Mouse (Mus musculus) midbrain, postnatal 0 days (tissue): ENCODE measurements at regions not wholly inside any gene's neighbourhood (a gene's known extent, or its start where the extent isn't known, plus 50 kb on each side); places are given as distances from the start of the nearest gene placed in this dataset.
"Not testable (repeated sequence)": the region's sequence is repeated elsewhere in the genome, so short reads cannot be mapped to it uniquely, and the experiment has no call there.

ENCODE experiments used
- ATAC-seq: fragments of 200-750 bp; cut with Nextera tagmentation; 2 replicates; pipeline ENCODE4 v1.8.0; 2017; ENCODE audit warnings: moderate number of reproducible peaks, mild to moderate bottlenecking, moderate TSS enrichment, moderate library complexity; ENCODE audit not compliant: low FRiP score
- DNase-seq: peaks from one replicate; pipeline ENCODE4 v3.0.0-alpha.2; 2015; ENCODE audit warnings: low spot score
- H3K27ac ChIP-seq: fragments of 300-500 bp; sonication (generic); 2 replicates; pipeline ENCODE4 v1.5.1; 2014; ENCODE audit warnings: low read depth, mild to moderate bottlenecking, low read length, mixed read lengths
- H3K27me3 ChIP-seq: fragments of 300-500 bp; sonication (generic); 2 replicates; pipeline ENCODE4 v1.6.1; 2014; ENCODE audit warnings: low read length, control low read depth, mixed read lengths; ENCODE audit not compliant: insufficient read depth
- H3K36me3 ChIP-seq: fragments of 300-500 bp; sonication (generic); 2 replicates; pipeline ENCODE4 v1.6.1; 2014; ENCODE audit warnings: low read length, control low read depth, mixed read lengths; ENCODE audit not compliant: insufficient read depth
- H3K4me1 ChIP-seq: fragments of 300-500 bp; sonication (generic); 2 replicates; pipeline ENCODE4 v1.6.1; 2014; ENCODE audit warnings: mild to moderate bottlenecking, control low read depth, antibody characterized with exemption, low read length, mixed read lengths; ENCODE audit not compliant: insufficient read depth
- H3K4me2 ChIP-seq: fragments of 300-500 bp; sonication (generic); 2 replicates; pipeline ENCODE4 v1.6.1; 2014; ENCODE audit warnings: low read depth, mild to moderate bottlenecking, low read length, mixed read lengths; ENCODE audit not compliant: poor library complexity, severe bottlenecking
- H3K4me3 ChIP-seq: fragments of 300-500 bp; sonication (generic); 2 replicates; pipeline ENCODE4 v1.5.1; 2014; ENCODE audit warnings: low read depth, mild to moderate bottlenecking, low read length, moderate library complexity
- H3K9ac ChIP-seq: fragments of 300-500 bp; sonication (generic); replicated peaks from 2 replicates; pipeline ENCODE4 v1.6.1; 2014; ENCODE audit warnings: mild to moderate bottlenecking, low read length, moderate library complexity, mixed read lengths; ENCODE audit not compliant: poor library complexity, severe bottlenecking
- H3K9me3 ChIP-seq: fragments of 300-500 bp; sonication (generic); 2 replicates; pipeline ENCODE4 v1.6.1; 2016; ENCODE audit warnings: low read length, control low read depth
- CTCF ChIP-seq: IDR thresholded peaks from 2 replicates; pipeline ENCODE4 v1.5.1; 2016; ENCODE audit warnings: antibody characterized with exemption, mild to moderate bottlenecking
- WGBS: fragments of 180-500 bp; shearing (Covaris S2); extraction: QIAGEN DNeasy Blood & Tissue Kit; methylation state at CpG from one replicate; pipeline ENCODE4 v1.1.7; 2014; 5-methylcytosine and 5-hydroxymethylcytosine counted together

DNA sequence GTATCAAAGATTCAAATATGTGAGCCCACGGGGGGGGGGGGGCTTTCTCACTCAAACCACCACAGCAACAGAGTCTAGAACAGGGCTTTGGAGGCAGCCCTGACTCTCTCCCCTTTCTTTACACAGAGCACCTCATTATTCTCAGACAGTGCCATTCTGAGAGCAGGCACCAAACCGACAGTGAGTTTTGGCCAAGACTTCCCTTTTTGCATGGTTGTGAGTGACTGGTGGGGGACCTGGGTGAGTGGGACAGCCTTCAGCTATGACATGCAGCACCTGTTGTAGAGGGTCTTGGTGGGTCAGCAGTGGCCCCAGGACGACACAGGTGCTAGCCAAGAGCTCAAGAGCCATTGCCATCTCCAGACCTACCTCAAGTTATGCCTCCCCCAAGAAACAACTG lies 168.8 kb downstream of the Bcl2l11 start:
- H3K4me1 ChIP-seq: no peaks in the 10 kb centered on the region
- ATAC-seq: no peak
- H3K27me3 ChIP-seq: no peaks in the 10 kb centered on the region
- DNase-seq: no peak
- no peak overlapping the region for H3K9ac ChIP-seq
- H3K36me3 ChIP-seq: no peaks in the 10 kb centered on the region
- WGBS: 51% methylated on average over 3 of the region's 3 CpGs
- H3K27ac ChIP-seq: no peak overlapping the region
- TF ChIP-seq CTCF: no peak
- no peak overlapping the region for H3K4me2 ChIP-seq
- no peak overlapping the region for H3K4me3 ChIP-seq
- 0 out of 2 replicates have a peak, but pooled peaks cover 4% of the 10 kb centered on the region for H3K9me3 ChIP-seq

DNA sequence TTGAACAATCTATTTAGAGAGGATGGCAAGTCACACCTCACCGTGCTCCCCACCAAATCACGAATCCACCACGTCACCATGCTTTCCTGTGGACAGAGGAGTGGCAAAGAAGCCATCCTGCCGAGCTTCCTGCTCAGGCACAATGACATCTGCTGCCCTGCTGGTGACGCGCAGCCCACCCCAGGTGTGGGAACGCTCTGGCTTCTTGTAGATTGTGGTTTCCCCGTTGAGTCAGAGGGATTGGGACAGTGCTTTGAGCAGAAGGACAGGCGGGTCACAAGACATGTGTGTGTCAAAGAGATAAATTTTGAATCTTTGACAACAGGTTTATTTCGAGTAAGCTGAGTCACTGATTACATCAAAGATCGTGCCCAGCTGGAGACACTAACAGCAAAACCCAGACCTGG lies 169.2 kb downstream of the Bcl2l11 start:
- no peak for ATAC-seq
- no peak for DNase-seq
- 68% methylated on average over 11 of the region's 11 CpGs for WGBS
- Histone ChIP-seq H3K4me3 (no peak overlapping the region), H3K27ac (no peak overlapping the region), H3K4me2 (no peak overlapping the region), H3K36me3 (no peaks in the 10 kb centered on the region), H3K27me3 (no peaks in the 10 kb centered on the region), H3K9me3 (0 out of 2 replicates have a peak, but pooled peaks cover 4% of the 10 kb centered on the region), H3K9ac (no peak overlapping the region), H3K4me1 (no peaks in the 10 kb centered on the region)
- TF ChIP-seq CTCF: no peak

DNA sequence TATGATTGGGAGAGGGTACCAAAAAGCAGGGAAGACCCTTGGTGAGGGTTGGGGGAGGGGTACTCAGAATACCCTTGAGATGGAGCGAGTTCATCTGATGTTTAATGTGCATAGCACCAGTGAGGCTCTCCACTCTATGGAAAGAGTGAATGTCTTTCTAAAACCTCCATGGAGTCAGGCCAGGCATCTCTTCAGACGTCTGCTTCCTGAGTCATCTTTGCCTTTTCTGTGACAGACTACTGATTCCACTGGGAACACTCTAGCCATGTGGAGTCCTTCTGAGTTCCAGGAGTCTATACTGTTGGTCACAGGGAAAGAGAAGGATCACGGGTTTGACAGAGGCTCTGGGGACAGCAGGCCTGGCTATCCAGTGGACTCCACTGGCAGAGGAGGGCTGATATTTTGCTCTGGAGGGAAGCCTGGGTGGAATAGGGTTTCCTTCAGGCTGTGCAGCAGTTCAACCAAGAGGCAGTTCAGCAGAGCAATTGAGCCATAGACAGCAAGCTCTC lies 169.9 kb downstream of the Bcl2l11 start:
- no peak for TF ChIP-seq CTCF
- Histone ChIP-seq H3K9me3 (0 out of 2 replicates have a peak, but pooled peaks cover 4% of the 10 kb centered on the region), H3K9ac (no peak overlapping the region), H3K4me1 (no peaks in the 10 kb centered on the region), H3K4me2 (no peak overlapping the region), H3K27me3 (no peaks in the 10 kb centered on the region), H3K27ac (no peak overlapping the region), H3K4me3 (no peak overlapping the region), H3K36me3 (no peaks in the 10 kb centered on the region)
- ATAC-seq: no peak
- 82% methylated on average over 3 of the region's 3 CpGs for WGBS
- DNase-seq: no peak

DNA sequence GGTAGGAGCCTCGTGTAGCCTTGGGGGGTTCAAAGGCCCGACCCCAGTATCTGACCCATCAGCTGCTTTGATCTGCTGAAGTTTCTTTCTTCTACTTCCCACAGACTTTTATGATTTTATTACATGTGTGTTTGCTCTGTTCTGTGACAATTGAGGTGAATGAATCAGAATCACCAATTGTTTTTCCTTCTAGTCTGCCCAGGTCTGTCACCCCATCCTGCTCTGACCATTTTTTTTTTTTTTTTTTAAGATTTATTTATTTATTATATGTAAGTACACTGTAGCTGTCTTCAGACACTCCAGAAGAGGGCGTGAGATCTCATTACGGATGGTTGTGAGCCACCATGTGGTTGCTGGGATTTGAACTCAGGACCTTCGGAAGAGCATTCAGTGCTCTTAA lies 170.6 kb downstream of the Bcl2l11 start:
- H3K9me3 ChIP-seq, H3K4me1 ChIP-seq, DNase-seq, H3K27ac ChIP-seq, H3K27me3 ChIP-seq, ATAC-seq, H3K9ac ChIP-seq, H3K4me3 ChIP-seq, H3K4me2 ChIP-seq, H3K36me3 ChIP-seq: not testable (repeated sequence)
- 89% methylated on average over 5 of the region's 5 CpGs for WGBS

DNA sequence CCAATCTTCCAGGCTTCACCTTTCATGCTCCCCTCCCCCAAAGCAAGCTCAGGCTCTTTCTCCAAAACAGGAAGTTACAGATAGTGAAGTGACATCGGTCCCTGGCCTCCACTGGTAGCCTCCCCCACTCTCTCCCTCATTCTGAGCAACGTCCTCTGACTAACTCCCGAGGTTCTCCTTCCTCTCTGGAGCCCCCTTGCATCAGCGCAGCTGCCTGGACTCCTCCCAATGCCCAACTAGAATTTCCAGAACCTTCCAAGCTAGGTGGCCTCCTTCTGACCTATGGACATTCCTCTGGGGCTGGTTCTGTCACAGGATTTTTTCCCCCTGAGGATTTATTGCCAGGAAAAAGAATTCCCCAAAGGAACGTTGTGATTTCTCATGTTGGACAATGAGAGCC lies 171.1 kb downstream of the Bcl2l11 start:
- H3K9ac ChIP-seq: no peak overlapping the region
- 77% methylated on average over 5 of the region's 5 CpGs for WGBS
- no peaks in the 10 kb centered on the region for H3K4me1 ChIP-seq
- H3K4me3 ChIP-seq: no peak overlapping the region
- 0 out of 2 replicates have a peak, but pooled peaks cover 3% of the 10 kb centered on the region for H3K9me3 ChIP-seq
- TF ChIP-seq CTCF: no peak
- no peaks in the 10 kb centered on the region for H3K36me3 ChIP-seq
- no peak overlapping the region for H3K4me2 ChIP-seq
- H3K27ac ChIP-seq: no peak overlapping the region
- ATAC-seq: no peak
- H3K27me3 ChIP-seq: no peaks in the 10 kb centered on the region
- DNase-seq: no peak

DNA sequence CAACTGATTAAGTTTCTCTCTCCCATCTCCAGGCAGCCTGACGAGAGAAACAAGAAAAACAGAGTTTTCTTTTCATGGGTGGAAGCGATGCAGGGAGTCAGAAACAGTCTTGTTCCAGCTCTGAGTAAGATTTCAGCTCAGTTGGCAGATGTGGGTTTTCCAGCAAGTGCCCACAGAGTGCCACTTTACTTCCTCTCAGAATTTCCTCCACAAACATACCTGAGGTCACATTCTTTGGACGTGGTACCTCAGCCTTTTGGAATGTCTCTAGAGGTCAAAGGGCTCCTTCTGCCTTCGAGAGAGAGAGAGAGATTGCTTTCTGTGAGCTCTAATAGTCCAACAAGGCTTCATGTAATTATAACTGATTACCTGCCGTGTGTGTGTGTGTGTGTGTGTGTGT lies 172.0 kb downstream of the Bcl2l11 start:
- no peak overlapping the region for H3K4me3 ChIP-seq
- H3K4me1 ChIP-seq: no peaks in the 10 kb centered on the region
- no peaks in the 10 kb centered on the region for H3K27me3 ChIP-seq
- H3K9me3 ChIP-seq: no peaks in the 10 kb centered on the region
- WGBS: 76% methylated on average over 5 of the region's 5 CpGs
- DNase-seq (no peak), ATAC-seq (no peak)
- no peaks in the 10 kb centered on the region for H3K36me3 ChIP-seq
- no peak overlapping the region for H3K4me2 ChIP-seq
- TF ChIP-seq CTCF: no peak
- H3K9ac ChIP-seq: no peak overlapping the region
- H3K27ac ChIP-seq: no peak overlapping the region
